Mouse (Mus musculus): ENCODE results near the gene Rsrc1. TPM values are rescaled to one million over a fixed set of nuclear protein-coding genes. Genes with fewer than 3 reads are reported as not detected.

The Rsrc1 gene
- polyA plus RNA-seq, 1 experiment = 19.6 TPM

- no peak overlapping the region for H3K27ac ChIP-seq (ENCODE audit: control insufficient read depth, insufficient read depth, low read depth, low read length, poor library complexity)
- 80% methylated on average over 2 of the region's 2 CpGs for WGBS
- no peak for TF ChIP-seq CTCF (IDR thresholded peaks at IDR 0.05; ENCODE audit: control insufficient read depth, insufficient read depth, low read length)
- no peak for TF ChIP-seq POLR2A (IDR thresholded peaks at IDR 0.05; ENCODE audit: borderline replicate concordance, control insufficient read depth, low read depth, low read length)
- no peak overlapping the region for H3K4me3 ChIP-seq (replicated peaks; ENCODE audit: control insufficient read depth, low read depth, low read length)
- H3K4me1 ChIP-seq (ENCODE audit: control insufficient read depth, insufficient read depth, low read length) = no peaks in the 10 kb centered on the region
Observed at GRCm38 (mm10) chr3:67311436-67311835, 330.2 kb downstream of the Rsrc1 start.

- H3K4me3 ChIP-seq (replicated peaks; ENCODE audit: control insufficient read depth, low read depth, low read length) = no peak overlapping the region
- 86% methylated on average over 4 of the region's 4 CpGs for WGBS
- H3K27ac ChIP-seq (ENCODE audit: control insufficient read depth, insufficient read depth, low read depth, low read length, poor library complexity) = no peak overlapping the region
- H3K4me1 ChIP-seq (ENCODE audit: control insufficient read depth, insufficient read depth, low read length) = no peaks in the 10 kb centered on the region
- TF ChIP-seq POLR2A (IDR thresholded peaks at IDR 0.05; ENCODE audit: borderline replicate concordance, control insufficient read depth, low read depth, low read length) (no peak), CTCF (IDR thresholded peaks at IDR 0.05; ENCODE audit: control insufficient read depth, insufficient read depth, low read length) (no peak)
Observed at GRCm38 (mm10) chr3:67322422-67322821, 341.2 kb downstream of the Rsrc1 start.

- Histone ChIP-seq H3K4me1 (ENCODE audit: control insufficient read depth, insufficient read depth, low read length) (no peaks in the 10 kb centered on the region), H3K4me3 (replicated peaks; ENCODE audit: control insufficient read depth, low read depth, low read length) (no peak overlapping the region), H3K27ac (ENCODE audit: control insufficient read depth, insufficient read depth, low read depth, low read length, poor library complexity) (no peak overlapping the region)
- TF ChIP-seq CTCF (IDR thresholded peaks at IDR 0.05; ENCODE audit: control insufficient read depth, insufficient read depth, low read length) (no peak), POLR2A (IDR thresholded peaks at IDR 0.05; ENCODE audit: borderline replicate concordance, control insufficient read depth, low read depth, low read length) (no peak)
- WGBS = 50% methylated on average over 3 of the region's 3 CpGs
Observed at GRCm38 (mm10) chr3:67339558-67339957, 358.4 kb downstream of the Rsrc1 start.

GRCm38 (mm10) chr3:67340921-67341320, 359.7 kb downstream of the Rsrc1 start:
- TF ChIP-seq POLR2A (IDR thresholded peaks at IDR 0.05; ENCODE audit: borderline replicate concordance, control insufficient read depth, low read depth, low read length) (no peak), CTCF (IDR thresholded peaks at IDR 0.05; ENCODE audit: control insufficient read depth, insufficient read depth, low read length) (no peak)
- 85% methylated on average over 7 of the region's 7 CpGs for WGBS
- Histone ChIP-seq H3K4me3 (replicated peaks; ENCODE audit: control insufficient read depth, low read depth, low read length) (no peak overlapping the region), H3K4me1 (ENCODE audit: control insufficient read depth, insufficient read depth, low read length) (no peaks in the 10 kb centered on the region), H3K27ac (ENCODE audit: control insufficient read depth, insufficient read depth, low read depth, low read length, poor library complexity) (no peak overlapping the region)

GRCm38 (mm10) chr3:67343004-67343662, 361.9 kb downstream of the Rsrc1 start:
- 78% methylated on average over 5 of the region's 5 CpGs for WGBS
- no peak overlapping the region for H3K4me3 ChIP-seq (replicated peaks; ENCODE audit: control insufficient read depth, low read depth, low read length)
- TF ChIP-seq POLR2A (IDR thresholded peaks at IDR 0.05; ENCODE audit: borderline replicate concordance, control insufficient read depth, low read depth, low read length) (no peak), CTCF (IDR thresholded peaks at IDR 0.05; ENCODE audit: control insufficient read depth, insufficient read depth, low read length) (no peak)
- no peak overlapping the region for H3K27ac ChIP-seq (ENCODE audit: control insufficient read depth, insufficient read depth, low read depth, low read length, poor library complexity)
- H3K4me1 ChIP-seq (ENCODE audit: control insufficient read depth, insufficient read depth, low read length) = no peaks in the 10 kb centered on the region

- Histone ChIP-seq H3K27ac (ENCODE audit: control insufficient read depth, insufficient read depth, low read depth, low read length, poor library complexity) (no peak overlapping the region), H3K4me1 (ENCODE audit: control insufficient read depth, insufficient read depth, low read length) (no peaks in the 10 kb centered on the region), H3K4me3 (replicated peaks; ENCODE audit: control insufficient read depth, low read depth, low read length) (no peak overlapping the region)
- no peak for TF ChIP-seq POLR2A (IDR thresholded peaks at IDR 0.05; ENCODE audit: borderline replicate concordance, control insufficient read depth, low read depth, low read length)
- TF ChIP-seq CTCF (IDR thresholded peaks at IDR 0.05; ENCODE audit: control insufficient read depth, insufficient read depth, low read length) = no peak
- 25% methylated on average over 2 of the region's 2 CpGs for WGBS
Observed at GRCm38 (mm10) chr3:67344599-67344998, 363.4 kb downstream of the Rsrc1 start.

GRCm38 (mm10) chr3:67346674-67347073, 365.5 kb downstream of the Rsrc1 start:
- 86% methylated on average over 2 of the region's 2 CpGs for WGBS
- no peak for TF ChIP-seq CTCF (IDR thresholded peaks at IDR 0.05; ENCODE audit: control insufficient read depth, insufficient read depth, low read length)
- H3K4me3 ChIP-seq (replicated peaks; ENCODE audit: control insufficient read depth, low read depth, low read length) = no peak overlapping the region
- no peaks in the 10 kb centered on the region for H3K4me1 ChIP-seq (ENCODE audit: control insufficient read depth, insufficient read depth, low read length)
- H3K27ac ChIP-seq (ENCODE audit: control insufficient read depth, insufficient read depth, low read depth, low read length, poor library complexity) = no peak overlapping the region

GRCm38 (mm10) chr3:67351406-67352127, 370.4 kb downstream of the Rsrc1 start:
- no peak overlapping the region for H3K27ac ChIP-seq (ENCODE audit: control insufficient read depth, insufficient read depth, low read depth, low read length, poor library complexity)
- WGBS = 88% methylated on average over 12 of the region's 12 CpGs
- H3K4me1 ChIP-seq (ENCODE audit: control insufficient read depth, insufficient read depth, low read length) = no peaks in the 10 kb centered on the region
- H3K4me3 ChIP-seq (replicated peaks; ENCODE audit: control insufficient read depth, low read depth, low read length) = no peak overlapping the region
- no peak for TF ChIP-seq CTCF (IDR thresholded peaks at IDR 0.05; ENCODE audit: control insufficient read depth, insufficient read depth, low read length)
- TF ChIP-seq POLR2A (IDR thresholded peaks at IDR 0.05; ENCODE audit: borderline replicate concordance, control insufficient read depth, low read depth, low read length) = no peak

Measured in bone marrow, adult 2 months (tissue).